Mouse (Mus musculus) liver, adult (tissue): ENCODE results near the gene Loxl1.
A peak's percentile ranks its signal among the peaks of the same experiment; 100 is the strongest.

ENCODE experiments used
- GATA4 ChIP-seq: IDR thresholded peaks from 2 replicates; pipeline ENCODE4 v1.6.1; 2014; ENCODE audit warnings: mild to moderate bottlenecking, low read length; ENCODE audit not compliant: insufficient replicate concordance

Loxl1 gene

DNA sequence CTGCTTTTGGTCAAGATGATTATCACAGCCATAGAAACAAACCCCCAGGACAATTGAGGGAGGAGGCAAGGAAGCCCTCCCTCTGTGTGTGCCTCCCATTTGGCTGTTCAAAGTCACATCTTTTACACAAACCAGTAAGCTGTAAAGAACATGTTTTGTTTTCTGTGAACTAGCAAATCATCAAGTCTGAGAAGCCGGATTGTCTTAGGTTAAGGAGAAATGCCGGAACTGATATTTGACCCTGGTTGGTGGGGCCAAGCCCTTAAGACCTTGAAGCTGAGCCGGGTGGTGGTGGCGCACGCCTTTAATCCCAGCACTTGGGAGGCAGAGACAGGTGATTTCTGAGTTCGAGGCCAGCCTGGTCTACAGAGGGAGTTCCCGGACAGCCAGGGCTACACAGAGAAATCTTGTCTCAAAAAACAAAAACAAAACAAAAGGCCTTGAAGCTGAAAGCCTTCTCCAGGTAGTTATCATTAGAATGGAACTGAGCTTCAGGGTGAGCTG is 38.8 kb downstream of the Loxl1 start:
- TF ChIP-seq GATA4, result no peak

DNA sequence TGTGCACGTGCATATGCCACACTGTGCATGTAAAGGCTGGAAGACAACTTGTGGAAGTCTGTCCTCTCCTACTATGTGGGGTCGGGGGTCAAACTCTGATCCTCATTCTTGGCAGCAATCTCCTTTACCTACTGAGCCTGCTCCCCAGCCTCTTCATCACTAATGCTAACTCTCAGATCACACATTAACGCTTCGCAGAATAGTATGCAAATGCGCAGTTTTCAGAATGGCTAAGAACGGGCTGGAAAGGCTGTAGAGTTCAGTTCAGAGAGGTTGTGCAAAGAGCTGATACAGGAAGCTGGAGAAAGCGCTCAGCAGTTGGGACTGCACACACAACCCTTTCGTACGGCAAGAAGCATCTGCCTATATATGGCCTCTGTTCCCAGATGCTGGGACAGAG is 40.1 kb downstream of the Loxl1 start:
- no peak for TF ChIP-seq GATA4

DNA sequence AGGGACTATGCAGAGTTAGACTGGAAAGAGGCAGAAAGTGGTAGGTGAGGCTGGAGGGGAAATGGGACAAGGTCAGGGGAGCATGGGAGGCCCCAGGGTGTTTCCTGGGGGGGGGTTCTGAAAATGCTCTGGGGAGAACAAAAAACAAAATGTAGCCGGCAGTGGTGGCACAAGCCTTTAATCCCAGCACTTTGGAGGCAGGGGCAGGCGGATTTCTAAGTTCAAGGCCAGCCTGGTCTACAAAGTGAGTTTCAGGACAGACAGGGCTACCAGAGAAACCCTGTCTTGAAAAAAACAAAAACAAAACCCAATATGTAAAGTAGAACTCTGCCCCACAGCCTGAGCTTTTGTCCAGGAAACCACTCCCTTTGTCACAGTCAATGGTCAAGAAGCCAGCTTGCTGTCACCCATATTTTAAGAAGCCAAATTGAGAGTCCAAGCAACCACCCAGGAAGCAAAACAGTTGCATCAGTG is 40.9 kb downstream of the Loxl1 start:
- no peak for TF ChIP-seq GATA4

DNA sequence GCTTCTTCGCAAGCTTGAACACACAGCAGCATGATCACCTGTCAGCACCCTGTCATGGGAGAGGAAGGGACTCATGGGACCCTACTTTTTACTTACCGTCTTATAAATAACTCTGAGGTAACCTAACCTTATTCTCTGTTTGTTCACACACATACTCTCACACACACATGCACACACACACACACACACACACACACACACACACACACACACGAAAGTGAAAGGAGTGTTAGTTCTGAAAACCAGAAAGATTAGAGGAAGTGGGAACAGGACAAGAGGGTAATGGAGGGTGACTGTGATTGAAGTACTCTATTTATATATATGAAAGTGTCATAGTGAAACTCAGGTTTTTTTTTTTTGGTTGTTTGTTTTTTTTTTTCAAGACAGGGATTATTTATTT is 41.9 kb downstream of the Loxl1 start:
- no peak for TF ChIP-seq GATA4

DNA sequence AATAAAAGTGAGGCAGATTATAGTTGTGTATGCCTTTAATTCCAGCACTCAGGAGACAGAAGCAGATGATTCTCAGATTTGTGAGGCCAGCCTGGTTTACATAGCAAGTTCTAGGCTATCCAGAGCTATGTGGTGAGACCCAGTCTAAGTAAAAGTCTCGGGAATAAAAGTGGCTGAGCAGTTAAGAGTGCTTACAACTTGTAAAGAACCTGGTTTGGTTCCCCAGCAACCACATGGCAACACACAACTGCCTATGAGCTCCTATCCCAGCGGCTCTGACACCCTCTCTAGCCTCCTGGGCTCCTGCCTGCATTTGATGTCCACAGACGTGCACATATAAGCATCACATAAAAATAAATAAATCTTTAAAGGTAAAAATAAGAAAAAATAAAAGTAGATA is 42.9 kb downstream of the Loxl1 start:
- TF ChIP-seq GATA4, result no peak

DNA sequence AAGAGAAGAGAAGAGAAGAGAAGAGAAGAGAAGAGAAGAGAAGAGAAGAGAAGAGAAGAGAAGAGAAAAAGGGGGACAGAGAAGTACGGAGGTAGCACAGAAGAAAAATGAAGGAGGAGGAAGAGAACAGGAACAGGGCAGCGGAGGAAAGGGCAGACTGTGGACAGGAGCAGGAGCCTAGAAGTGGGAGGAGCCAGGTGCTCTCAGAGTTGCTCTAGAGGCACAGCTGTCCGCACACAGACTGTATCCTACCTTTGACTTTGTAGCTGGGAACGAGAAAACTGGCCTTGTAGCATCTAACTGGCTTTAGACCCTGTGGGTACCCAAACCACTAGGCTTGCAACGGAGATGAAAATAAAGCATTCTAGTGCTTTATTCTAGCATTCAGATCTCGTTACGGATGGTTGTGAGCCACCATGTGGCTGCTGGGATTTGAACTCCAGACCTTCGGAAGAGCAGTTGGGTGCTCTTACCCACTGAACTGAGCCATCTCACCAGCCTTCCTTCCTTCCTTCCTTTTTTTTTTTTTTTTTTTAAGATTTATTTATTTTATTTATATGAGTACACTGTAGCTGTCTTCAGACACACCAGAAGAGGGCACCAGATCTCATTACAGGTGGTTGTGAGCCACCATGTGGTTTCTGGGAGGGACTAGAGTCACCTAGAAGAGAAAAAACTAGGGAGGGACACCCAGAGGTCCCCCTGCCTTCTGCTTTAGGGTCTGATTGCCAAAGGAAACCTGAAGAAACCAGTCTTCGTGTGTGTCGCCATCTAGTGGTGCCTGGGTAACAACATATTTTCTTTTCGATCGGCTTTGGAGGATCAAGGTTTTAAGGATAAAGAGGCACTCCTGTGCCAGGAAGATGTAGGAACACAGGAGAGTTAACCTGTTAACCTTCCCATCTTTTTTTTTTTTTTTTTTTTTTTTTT is 44.3 kb downstream of the Loxl1 start:
- no peak for TF ChIP-seq GATA4

DNA sequence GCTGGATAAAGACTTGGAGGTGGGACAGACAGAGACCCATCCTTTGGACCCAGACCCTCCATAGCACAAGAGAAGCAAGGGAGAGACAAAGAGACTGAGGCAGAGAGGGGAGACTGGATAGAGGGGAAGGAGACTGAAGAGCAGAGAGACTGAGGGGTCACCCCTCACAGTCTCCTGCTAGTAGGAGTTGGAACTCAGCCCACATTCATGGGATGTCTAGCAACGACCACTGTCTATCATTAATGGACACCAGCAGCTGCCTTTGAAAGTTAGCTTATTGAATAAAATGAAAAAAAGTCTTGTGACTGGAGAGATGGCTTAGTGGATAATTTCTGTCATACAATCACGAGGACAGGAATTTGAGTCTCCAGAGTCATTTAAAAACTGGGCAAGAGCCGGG is 45.9 kb downstream of the Loxl1 start:
- TF ChIP-seq GATA4, result no peak

DNA sequence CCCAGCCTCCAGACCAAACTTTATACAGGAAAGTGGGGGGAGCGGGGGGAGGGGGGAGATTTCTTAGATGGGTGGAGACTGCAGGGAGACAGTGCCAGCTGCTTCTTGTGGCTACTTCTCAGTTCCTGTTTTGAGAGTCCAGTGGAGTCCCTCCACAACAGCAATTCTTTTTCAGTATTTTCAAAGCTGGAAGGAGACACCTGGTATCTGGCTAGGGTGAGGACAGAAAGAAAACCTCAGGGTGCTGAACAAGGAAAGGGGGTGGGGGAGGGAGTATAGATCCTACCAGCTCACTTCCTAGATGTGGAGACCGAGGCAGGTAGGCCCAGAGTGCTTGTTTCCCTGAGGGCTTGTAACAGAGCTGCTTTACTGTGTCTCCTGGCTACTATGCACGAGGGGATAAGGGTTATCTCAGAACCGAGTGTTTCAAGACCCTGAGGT is 46.4 kb downstream of the Loxl1 start:
- no peak for TF ChIP-seq GATA4

DNA sequence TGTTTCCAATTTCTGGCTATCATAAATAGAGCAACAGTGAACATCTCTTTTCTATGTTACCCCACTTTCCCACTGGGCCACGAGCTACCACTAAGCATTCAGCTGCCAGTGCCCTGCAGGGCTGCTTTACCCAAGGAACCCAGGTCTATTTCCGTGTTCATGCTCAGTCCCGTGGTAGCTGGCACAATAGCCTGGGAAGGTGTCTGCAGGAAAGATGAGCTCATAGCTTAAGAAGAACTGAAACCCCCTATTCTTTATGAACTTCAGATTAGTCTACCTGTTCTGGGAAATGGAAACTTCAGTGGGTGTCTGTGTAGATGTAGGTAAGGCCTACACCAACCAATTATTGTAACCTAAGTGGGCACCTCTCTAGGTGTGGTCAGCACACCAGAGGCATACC is 47.6 kb downstream of the Loxl1 start:
- TF ChIP-seq GATA4, result no peak

DNA sequence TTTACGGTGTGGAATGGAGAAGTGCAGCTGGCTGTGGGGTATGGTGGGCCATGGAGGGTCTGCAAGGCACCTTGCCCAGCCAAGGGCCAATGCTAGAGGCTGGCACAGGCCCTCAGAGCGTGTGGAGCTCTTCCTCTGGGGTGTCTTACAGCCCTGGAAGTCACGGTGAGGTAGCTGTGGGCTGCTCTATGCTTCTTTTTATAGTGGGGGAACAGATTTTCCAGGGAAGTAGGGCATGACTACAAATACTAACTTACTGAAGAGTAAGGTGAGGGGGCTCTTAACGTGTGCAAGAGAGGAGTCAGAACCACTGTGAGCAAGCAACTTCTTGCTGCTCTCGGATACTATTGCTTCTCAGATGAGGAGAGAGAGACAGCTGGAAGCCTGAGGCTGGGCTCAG is 50.5 kb downstream of the Loxl1 start:
- TF ChIP-seq GATA4, result no peak

DNA sequence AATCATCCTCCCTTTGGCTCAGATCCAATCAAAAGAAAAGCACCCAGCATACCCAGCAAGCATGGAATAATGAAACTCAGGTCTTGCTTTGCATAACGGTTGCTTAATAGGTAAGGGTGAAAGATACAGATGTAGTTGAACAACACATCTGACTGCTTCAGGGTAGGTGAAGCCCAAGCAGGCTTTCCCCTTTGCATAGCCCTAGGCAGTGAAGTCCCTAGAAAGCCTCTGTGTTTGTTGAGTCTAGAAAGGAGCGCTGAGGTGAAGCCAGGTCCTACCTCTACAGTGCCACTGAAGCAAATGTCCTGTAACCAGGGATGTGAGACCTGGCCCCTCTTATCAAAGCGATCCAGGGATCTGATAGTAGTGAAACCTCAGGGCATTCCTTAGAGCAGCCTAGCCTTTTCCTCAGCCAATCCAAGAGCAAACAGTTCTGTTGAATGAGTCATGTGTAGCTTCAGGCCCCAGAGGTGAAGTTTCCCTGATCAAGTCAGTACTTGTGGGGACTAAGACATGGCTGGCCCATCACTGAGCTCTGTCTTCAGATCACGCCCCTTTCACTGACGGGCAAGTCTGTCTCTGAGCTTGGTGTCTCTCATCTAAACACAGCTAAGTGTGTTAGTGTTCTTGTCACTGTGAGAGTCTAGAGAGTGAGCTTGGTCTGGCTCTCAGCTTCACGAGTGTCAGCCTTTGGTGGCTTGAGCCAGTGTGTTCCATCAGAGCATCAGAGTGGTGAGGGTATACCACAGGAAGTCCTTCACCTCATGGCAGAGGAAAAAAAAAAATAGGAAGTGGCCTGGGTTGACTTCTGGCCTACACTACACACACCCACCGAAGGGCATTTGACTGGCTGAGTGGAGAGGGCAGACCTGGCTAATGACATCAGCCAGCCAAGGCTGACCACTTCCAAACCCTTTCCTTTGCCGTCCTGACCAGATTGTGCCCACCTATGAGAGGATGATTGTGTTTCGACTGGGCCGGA is 57.0 kb downstream of the Loxl1 start:
- TF ChIP-seq GATA4, result no peak

DNA sequence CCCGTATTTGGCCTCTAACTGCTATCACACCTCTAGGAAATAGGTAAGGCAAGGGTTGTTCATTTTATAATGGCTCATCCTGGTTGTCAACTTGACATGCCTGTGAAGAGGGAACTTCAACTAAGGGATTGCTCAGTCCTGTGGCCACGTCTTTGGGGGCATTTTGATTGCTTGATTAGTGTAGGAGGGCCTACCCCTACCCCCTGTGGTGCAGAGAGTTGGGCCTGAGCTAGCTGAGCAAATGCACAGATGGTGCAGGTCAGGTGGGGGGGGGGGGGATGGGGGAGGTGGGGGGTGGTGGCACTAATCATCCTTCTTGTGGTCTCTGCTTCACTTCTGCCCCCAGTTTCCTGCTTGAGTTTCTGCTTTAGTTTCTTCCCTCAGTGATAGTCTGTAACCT is 57.9 kb downstream of the Loxl1 start:
- TF ChIP-seq GATA4, result no peak

DNA sequence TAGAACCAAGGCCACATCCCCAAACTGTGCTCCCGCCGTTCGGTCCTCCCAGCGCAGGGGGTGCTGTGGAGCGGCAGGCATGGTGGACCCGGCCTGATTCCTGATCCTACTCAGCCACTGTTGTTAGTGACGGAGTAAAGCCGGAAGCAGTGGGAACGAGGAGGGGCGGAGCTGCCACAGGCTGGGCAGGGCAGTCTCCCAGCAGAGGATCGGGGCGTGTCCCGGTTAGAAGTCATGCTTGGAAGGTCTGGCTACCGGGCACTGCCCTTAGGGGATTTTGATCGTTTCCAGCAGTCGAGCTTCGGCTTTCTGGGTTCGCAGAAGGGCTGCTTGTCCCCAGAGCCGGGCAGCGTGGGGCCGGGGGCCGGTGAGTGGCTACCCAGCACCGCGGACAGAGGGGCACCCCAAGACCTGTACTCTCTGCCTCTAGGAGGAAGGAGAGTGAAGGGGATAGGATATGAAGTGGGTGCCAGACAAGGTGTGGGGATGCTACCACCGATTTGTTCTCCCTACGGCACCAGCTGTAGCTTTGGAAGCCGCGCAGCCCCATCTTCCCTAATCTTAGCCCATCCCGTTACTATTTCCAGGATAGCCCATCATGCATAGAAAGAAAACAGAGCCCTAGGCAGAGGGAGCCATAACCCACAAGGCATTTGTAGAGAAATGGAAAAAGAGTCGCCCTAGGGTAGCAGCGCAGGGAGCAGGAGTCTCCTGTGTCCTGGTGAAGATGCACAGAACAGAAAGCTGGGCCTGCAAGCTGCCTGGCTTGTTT is 59.8 kb downstream of the Loxl1 start, which contains the start of gene Stoml1:
TSS of gene Stoml1 (plus strand) at position 132 of the 772 bp plus-strand sequence.
- peak; percentile 60; the same call in 1 of the 2 replicates for TF ChIP-seq GATA4

DNA sequence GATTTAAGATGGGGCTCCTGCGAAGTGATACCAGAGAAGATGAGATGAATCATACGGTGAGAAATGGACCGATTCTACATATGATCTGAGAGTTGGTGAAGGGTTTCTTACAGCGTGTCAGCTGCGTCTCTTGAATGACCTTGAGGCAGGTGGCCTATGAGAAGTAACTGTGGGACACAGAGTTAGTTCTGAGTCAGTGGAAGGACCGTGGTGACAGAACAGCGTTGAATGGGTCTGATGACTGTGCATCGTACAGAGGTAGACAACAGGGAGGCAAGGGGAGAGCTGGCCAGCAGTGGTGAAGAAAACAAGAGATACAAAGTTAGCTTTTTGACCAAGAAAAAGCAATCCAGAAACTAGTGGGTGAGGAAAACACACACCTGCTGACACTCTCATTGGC is 62.7 kb downstream of the Loxl1 start:
- TF ChIP-seq GATA4, result no peak
